Mouse (Mus musculus) neural tube, embryonic 14.5 days (tissue): ENCODE measurements around the gene Olfr782. TPM values are rescaled to one million over a fixed set of nuclear protein-coding genes. Genes with fewer than 3 reads are reported as not detected.
"Not testable (repeated sequence)": the region's sequence is repeated elsewhere in the genome, so short reads cannot be mapped to it uniquely, and the experiment has no call there.

ENCODE experiments used
- ATAC-seq: fragments of 200-750 bp; cut with Nextera tagmentation; 2 replicates; pipeline ENCODE4 v1.8.0; 2017; ENCODE audit warnings: low read depth, mild to moderate bottlenecking, moderate TSS enrichment, moderate library complexity
- H3K27ac ChIP-seq: fragments of 300-500 bp; sonication (generic); 2 replicates; pipeline ENCODE4 v1.5.1; 2014; ENCODE audit warnings: low read depth, mild to moderate bottlenecking, control low read depth, low read length, moderate library complexity, mixed read lengths
- H3K27me3 ChIP-seq: fragments of 300-500 bp; sonication (generic); 2 replicates; pipeline ENCODE4 v1.6.1; 2014; ENCODE audit warnings: low read length; ENCODE audit not compliant: control insufficient read depth, insufficient read depth
- H3K36me3 ChIP-seq: fragments of 300-500 bp; sonication (generic); 2 replicates; pipeline ENCODE4 v1.6.1; 2014; ENCODE audit warnings: low read length, mixed read lengths; ENCODE audit not compliant: control insufficient read depth, insufficient read depth
- H3K4me1 ChIP-seq: fragments of 300-500 bp; sonication (generic); 2 replicates; pipeline ENCODE4 v1.6.1; 2014; ENCODE audit warnings: low read length; ENCODE audit not compliant: control insufficient read depth, insufficient read depth
- H3K4me2 ChIP-seq: fragments of 300-500 bp; sonication (generic); 2 replicates; pipeline ENCODE4 v1.6.1; 2014; ENCODE audit warnings: mild to moderate bottlenecking, low read depth, low read length, control low read depth
- H3K4me3 ChIP-seq: fragments of 300-500 bp; sonication (generic); 2 replicates; pipeline ENCODE4 v1.5.1; 2014; ENCODE audit warnings: low read depth, low read length, control low read depth, mixed read lengths
- H3K9ac ChIP-seq: fragments of 300-500 bp; sonication (generic); replicated peaks from 2 replicates; pipeline ENCODE4 v1.6.1; 2014; ENCODE audit warnings: low read depth, mild to moderate bottlenecking, control low read depth, low read length, mixed read lengths
- H3K9me3 ChIP-seq: fragments of 300-500 bp; sonication (generic); 2 replicates; pipeline ENCODE4 v1.6.1; 2016; ENCODE audit warnings: low read length; ENCODE audit not compliant: control insufficient read depth
- WGBS: fragments of 180-500 bp; shearing (Covaris S2); extraction: QIAGEN DNeasy Blood & Tissue Kit; methylation state at CpG from one replicate; pipeline ENCODE4 v1.1.7; 2014; 5-methylcytosine and 5-hydroxymethylcytosine counted together
- polyA plus RNA-seq: library from polyadenylated mRNA; unstranded; fragments of >200 nt; fragmentation: Nextera tagmentation; extraction: Ambion mirVana; gene quantifications from 2 replicates; pipeline ENCODE4 v1.2.1, GENCODE M21; 2014

Olfr782 gene
- not detected in 2 replicates for polyA plus RNA-seq

- H3K27me3 ChIP-seq: no peaks in the 10 kb centered on the region
- no peaks in the 10 kb centered on the region for H3K4me1 ChIP-seq
- no peak for ATAC-seq
- H3K4me2 ChIP-seq: no peak within 1 kb of the TSS
- H3K36me3 ChIP-seq: no peaks in the 10 kb centered on the region
- no peak within 1 kb of the TSS for H3K9ac ChIP-seq
- no peak within 1 kb of the TSS for H3K27ac ChIP-seq
- no peaks in the 10 kb centered on the region for H3K9me3 ChIP-seq
- no peak within 1 kb of the TSS for H3K4me3 ChIP-seq
- WGBS: 74% methylated on average over 3 of the region's 3 CpGs
These were observed at the start of gene Olfr782 for GRCm38 (mm10) chr10:129348550-129348949. Olfr782 (plus strand) TSS chr10:129348850.

GRCm38 (mm10) chr10:129312973-129313372 is 35.7 kb upstream of the Olfr782 start:
- H3K27ac ChIP-seq, ATAC-seq, H3K27me3 ChIP-seq, H3K4me1 ChIP-seq, H3K4me2 ChIP-seq, H3K9ac ChIP-seq, H3K9me3 ChIP-seq, H3K4me3 ChIP-seq, H3K36me3 ChIP-seq: not testable (repeated sequence)
- WGBS: 56% methylated on average over 1 of the region's 1 CpGs

GRCm38 (mm10) chr10:129313521-129313920 is 35.1 kb upstream of the Olfr782 start:
- not testable (repeated sequence) for H3K4me2 ChIP-seq, H3K27me3 ChIP-seq, H3K36me3 ChIP-seq, H3K4me1 ChIP-seq, H3K4me3 ChIP-seq, ATAC-seq, H3K9me3 ChIP-seq, H3K9ac ChIP-seq, H3K27ac ChIP-seq
- WGBS: no CpG with 5 or more reads among the region's 1 CpGs

GRCm38 (mm10) chr10:129317817-129318216 is 30.8 kb upstream of the Olfr782 start, which contains the start of gene Olfr780:
Olfr780 (plus strand) TSS chr10:129318117.
- 87% methylated on average over 3 of the region's 3 CpGs for WGBS
- ATAC-seq: no peak

GRCm38 (mm10) chr10:129328554-129328953 is 20.1 kb upstream of the Olfr782 start, which contains the start of gene Olfr781:
Olfr781 (plus strand) TSS chr10:129328854.
- no peak within 1 kb of the TSS for H3K27ac ChIP-seq
- no peaks in the 10 kb centered on the region for H3K9me3 ChIP-seq
- no peak for ATAC-seq
- H3K36me3 ChIP-seq: no peaks in the 10 kb centered on the region
- H3K27me3 ChIP-seq: no peaks in the 10 kb centered on the region
- H3K4me2 ChIP-seq: no peak within 1 kb of the TSS
- H3K4me3 ChIP-seq: no peak within 1 kb of the TSS
- no peaks in the 10 kb centered on the region for H3K4me1 ChIP-seq
- H3K9ac ChIP-seq: no peak within 1 kb of the TSS

More at GRCm38 (mm10) chr10:129317817-129318216, 30.8 kb upstream of the Olfr782 start, which contains the start of gene Olfr780:
- Histone ChIP-seq H3K4me2 (no peak within 1 kb of the TSS), H3K4me3 (no peak within 1 kb of the TSS), H3K9me3 (no peaks in the 10 kb centered on the region), H3K36me3 (no peaks in the 10 kb centered on the region), H3K4me1 (no peaks in the 10 kb centered on the region), H3K27ac (no peak within 1 kb of the TSS), H3K27me3 (no peaks in the 10 kb centered on the region), H3K9ac (no peak within 1 kb of the TSS)

- not testable (repeated sequence) for H3K9me3 ChIP-seq, H3K4me2 ChIP-seq, H3K4me3 ChIP-seq, ATAC-seq, H3K27ac ChIP-seq, H3K36me3 ChIP-seq, H3K27me3 ChIP-seq, H3K4me1 ChIP-seq, H3K9ac ChIP-seq
- WGBS: 65% methylated on average over 2 of the region's 2 CpGs
These were observed 3.8 kb downstream of the Olfr782 start for GRCm38 (mm10) chr10:129352475-129352874.

- not testable (repeated sequence) for H3K9me3 ChIP-seq, H3K4me1 ChIP-seq, ATAC-seq, H3K4me2 ChIP-seq, H3K4me3 ChIP-seq, H3K36me3 ChIP-seq, H3K27me3 ChIP-seq, H3K27ac ChIP-seq, H3K9ac ChIP-seq
- WGBS: 88% methylated on average over 4 of the region's 4 CpGs
These were observed 7.8 kb downstream of the Olfr782 start for GRCm38 (mm10) chr10:129356496-129356895.

GRCm38 (mm10) chr10:129357307-129357706 is 8.7 kb downstream of the Olfr782 start:
- H3K27me3 ChIP-seq: no peaks in the 10 kb centered on the region
- no peak overlapping the region for H3K9ac ChIP-seq
- 85% methylated on average over 5 of the region's 5 CpGs for WGBS
- H3K36me3 ChIP-seq: no peaks in the 10 kb centered on the region
- no peak for ATAC-seq
- no peaks in the 10 kb centered on the region for H3K9me3 ChIP-seq
- H3K4me3 ChIP-seq: no peak overlapping the region
- no peak overlapping the region for H3K27ac ChIP-seq
- H3K4me2 ChIP-seq: no peak overlapping the region
- H3K4me1 ChIP-seq: no peaks in the 10 kb centered on the region

- WGBS: 92% methylated on average over 5 of the region's 5 CpGs
- H3K27ac ChIP-seq, H3K27me3 ChIP-seq, H3K4me3 ChIP-seq, H3K9ac ChIP-seq, H3K36me3 ChIP-seq, H3K4me1 ChIP-seq, H3K9me3 ChIP-seq, ATAC-seq, H3K4me2 ChIP-seq: not testable (repeated sequence)
These were observed 25.4 kb downstream of the Olfr782 start for GRCm38 (mm10) chr10:129374051-129374450.
